Mouse (Mus musculus) cortical plate, adult 2 months (tissue): Measurements from ENCODE around the gene Cnot4.

ENCODE experiments used
- CTCF ChIP-seq: fragments of 200-500 bp; IDR thresholded peaks from 2 replicates; pipeline ENCODE4 v1.5.1; 2011; ENCODE audit warnings: mild to moderate bottlenecking, control low read depth, low read length; ENCODE audit not compliant: insufficient read depth; ENCODE audit errors: extremely low read depth
- POLR2A ChIP-seq: fragments of 200-500 bp; IDR thresholded peaks from 2 replicates; pipeline ENCODE4 v1.6.1; 2011; ENCODE audit warnings: mild to moderate bottlenecking, low read length, control low read depth; ENCODE audit not compliant: insufficient read depth; ENCODE audit errors: extremely low read depth

DNA sequence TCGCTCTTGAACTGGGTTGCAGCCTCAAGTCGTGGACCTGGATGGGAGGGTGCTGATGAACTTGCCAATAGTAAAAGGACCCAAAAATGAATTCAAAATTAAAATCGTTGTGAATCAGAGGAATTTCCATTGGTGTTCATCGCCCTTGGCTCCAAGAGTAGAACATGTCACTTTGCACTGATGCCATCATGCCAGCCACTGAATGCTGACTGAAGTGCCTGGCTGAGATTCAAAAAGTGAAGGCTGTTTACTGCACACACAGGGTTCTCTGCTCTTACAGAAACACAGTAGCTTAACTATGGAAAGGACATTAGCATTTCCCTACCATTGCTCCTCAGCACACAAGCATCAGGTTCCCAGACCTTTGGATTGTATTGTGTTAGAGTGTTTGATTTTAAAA lies 137.0 kb downstream of the Cnot4 start:
- TF ChIP-seq CTCF (no peak), POLR2A (no peak)
